8 mouse cellular contexts compared by ENCODE assay signal in the genomic region with DNA sequence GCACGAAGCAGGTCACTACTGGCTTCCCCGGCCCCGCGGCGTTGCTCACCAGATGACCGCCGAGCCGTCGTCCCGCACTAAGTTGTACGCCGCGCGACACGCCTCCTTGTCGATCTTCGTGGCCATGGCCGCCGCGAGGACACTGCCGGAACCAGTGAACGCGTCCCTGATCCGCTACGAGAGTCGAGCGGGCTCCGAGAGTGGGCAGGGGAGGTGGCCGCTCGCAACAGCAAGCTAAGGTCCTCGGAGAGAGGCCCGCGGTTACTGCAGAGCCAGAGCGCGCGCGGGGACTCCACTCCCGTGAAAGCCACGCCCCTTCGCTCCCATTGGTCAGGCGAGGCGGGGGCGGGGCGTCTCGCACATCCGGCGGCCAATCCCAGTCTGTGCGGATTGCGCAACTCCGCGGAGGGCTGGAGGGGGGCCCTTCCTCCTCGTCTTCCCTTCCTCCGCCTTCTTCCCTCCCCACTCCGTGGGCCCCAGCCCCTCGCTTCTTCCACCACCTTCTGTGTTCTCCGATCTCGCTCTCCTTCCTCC. TPM values are rescaled to one million over a fixed set of nuclear protein-coding genes. Genes with fewer than 3 reads are reported as not detected.
A peak's percentile ranks its signal among the peaks of the same experiment; 100 is the strongest.
DNase-seq lines count a peak whose midpoint lies in the region; ATAC-seq lines count a peak whose summit lies in the region.

A gene (minus strand): TSS at position 270 of the 534 bp plus-strand sequence.

- H3K4me2 ChIP-seq in forebrain, embryonic 11.5 days (ENCODE audit: low read depth, low read length, severe bottlenecking): peak within 1 kb of the TSS; percentile 89
- peak within 1 kb of the TSS; percentile 94 for H3K4me2 ChIP-seq in heart, embryonic 16.5 days (ENCODE audit: low read depth, low read length)
- peak within 1 kb of the TSS; percentile 91 for H3K4me2 ChIP-seq in liver, embryonic 15.5 days
- H3K4me2 ChIP-seq in neural tube, embryonic 12.5 days (replicated peaks): peak within 1 kb of the TSS; percentile 87

- H3K9ac ChIP-seq in forebrain, embryonic 11.5 days (ENCODE audit: low read length): peak within 1 kb of the TSS; percentile 63
- H3K9ac ChIP-seq in heart, embryonic 16.5 days (ENCODE audit: low read length): peak within 1 kb of the TSS; percentile 84
- H3K9ac ChIP-seq in liver, embryonic 15.5 days: peak within 1 kb of the TSS; percentile 69
- peak within 1 kb of the TSS; percentile 77 for H3K9ac ChIP-seq in neural tube, embryonic 12.5 days

- 0 out of 2 replicates have a peak within 1 kb of the TSS, but pooled peaks have one; percentile 15 for H3K27ac ChIP-seq in forebrain, embryonic 11.5 days (ENCODE audit: low read depth, low read length)
- H3K27ac ChIP-seq in heart, embryonic 16.5 days (ENCODE audit: low read length): peak within 1 kb of the TSS; percentile 66
- peak within 1 kb of the TSS; percentile 51 for H3K27ac ChIP-seq in liver, embryonic 15.5 days (replicated peaks)
- H3K27ac ChIP-seq in neural tube, embryonic 12.5 days: peak within 1 kb of the TSS; percentile 72; the same call in 1 of the 2 replicates

- peak; percentile 90 to 92 for DNase-seq in CD8-positive naive resting alpha-beta T cell, adult 2 months (ENCODE audit: low read depth in 2 of 2, low spot score in 2 of 2)
- peak; percentile 95 for DNase-seq in c-Kit-positive CD71-negative TER-119-negative erythroid progenitor cells, embryonic 14.5 days (ENCODE audit: low read depth)
- DNase-seq in forebrain, embryonic 11.5 days (ENCODE audit: low spot score): peak; percentile 98
- peak; percentile 97 to 99 for DNase-seq in kidney, postnatal 36 days
- peak; percentile 82 for DNase-seq in telencephalon, adult 2 months (ENCODE audit: low read depth, low spot score)

- under 1% methylated on average over 57 of the region's 57 CpGs for WGBS in forebrain, embryonic 11.5 days
- under 1% methylated on average over 57 of the region's 57 CpGs for WGBS in heart, embryonic 16.5 days
- under 1% methylated on average over 57 of the region's 57 CpGs for WGBS in liver, embryonic 15.5 days (ENCODE audit: insufficient replicate concordance)
- WGBS in neural tube, embryonic 12.5 days: under 1% methylated on average over 57 of the region's 57 CpGs

- H3K36me3 ChIP-seq in forebrain, embryonic 11.5 days (ENCODE audit: control insufficient read depth, insufficient read depth, low read length): no peaks in the 10 kb centered on the region
- H3K36me3 ChIP-seq in heart, embryonic 16.5 days (ENCODE audit: control insufficient read depth, insufficient read depth): no peaks in the 10 kb centered on the region
- H3K36me3 ChIP-seq in liver, embryonic 15.5 days (replicated peaks): no peaks in the 10 kb centered on the region
- no peaks in the 10 kb centered on the region for H3K36me3 ChIP-seq in neural tube, embryonic 12.5 days

- peak; percentile 92 for ATAC-seq in forebrain, embryonic 11.5 days (replicated peaks; ENCODE audit: low FRiP score)
- peak; percentile 97 for ATAC-seq in heart, embryonic 16.5 days (replicated peaks; ENCODE audit: extremely low read depth, insufficient read depth, low FRiP score)
- ATAC-seq in liver, embryonic 15.5 days (ENCODE audit: insufficient read depth): peak; percentile 84
- ATAC-seq in neural tube, embryonic 12.5 days (ENCODE audit: low FRiP score, low read depth): peak; percentile 92

- no peaks in the 10 kb centered on the region for H3K9me3 ChIP-seq in forebrain, embryonic 11.5 days (ENCODE audit: control insufficient read depth, low read length)
- no peaks in the 10 kb centered on the region for H3K9me3 ChIP-seq in heart, embryonic 16.5 days (replicated peaks; ENCODE audit: control insufficient read depth, low read length)
- no peaks in the 10 kb centered on the region for H3K9me3 ChIP-seq in liver, embryonic 15.5 days (replicated peaks)
- H3K9me3 ChIP-seq in neural tube, embryonic 12.5 days: no peaks in the 10 kb centered on the region

- no peaks in the 10 kb centered on the region; the same call in 1 of the 2 replicates for H3K27me3 ChIP-seq in forebrain, embryonic 11.5 days (ENCODE audit: control insufficient read depth, insufficient read depth, low read length)
- H3K27me3 ChIP-seq in heart, embryonic 16.5 days (ENCODE audit: control insufficient read depth, insufficient read depth, low read length): no peaks in the 10 kb centered on the region
- H3K27me3 ChIP-seq in liver, embryonic 15.5 days: peaks cover 44% of the 10 kb centered on the region
- H3K27me3 ChIP-seq in neural tube, embryonic 12.5 days (replicated peaks): no peaks in the 10 kb centered on the region

- peaks cover 9% of the 10 kb centered on the region for H3K4me1 ChIP-seq in forebrain, embryonic 11.5 days (replicated peaks; ENCODE audit: control insufficient read depth, insufficient read depth, low read length)
- H3K4me1 ChIP-seq in heart, embryonic 16.5 days (ENCODE audit: control insufficient read depth, insufficient read depth, low read length): peaks cover 18% of the 10 kb centered on the region
- H3K4me1 ChIP-seq in liver, embryonic 15.5 days (replicated peaks): peaks cover 48% of the 10 kb centered on the region
- H3K4me1 ChIP-seq in neural tube, embryonic 12.5 days: peaks cover 51% of the 10 kb centered on the region

- peak within 1 kb of the TSS; percentile 52 for H3K4me3 ChIP-seq in forebrain, embryonic 11.5 days (ENCODE audit: low read depth, low read length)
- H3K4me3 ChIP-seq in heart, embryonic 16.5 days (ENCODE audit: low read length): peak within 1 kb of the TSS; percentile 73
- H3K4me3 ChIP-seq in liver, embryonic 15.5 days (replicated peaks): peak within 1 kb of the TSS; percentile 66
- peak within 1 kb of the TSS; percentile 67 for H3K4me3 ChIP-seq in neural tube, embryonic 12.5 days

RNA-seq across cellular contexts. Expression of the gene that starts here (rescaled TPM):
- polyA plus RNA-seq in forebrain, embryonic 11.5 days (2014; fragmentation: Nextera tagmentation; extraction: Ambion mirVana): 167 and 251 TPM in 2 replicates
- 34.3 and 56.1 TPM in 2 replicates for polyA plus RNA-seq in heart, embryonic 16.5 days (2015; fragmentation: Nextera tagmentation; extraction: Ambion mirVana)
- 31.9 and 33.3 TPM in 2 replicates for polyA plus RNA-seq in liver, embryonic 15.5 days (2015; fragmentation: Nextera tagmentation; extraction: Ambion mirVana)
- 219 and 263 TPM in 2 replicates for polyA plus RNA-seq in neural tube, embryonic 12.5 days (2016; fragmentation: Nextera tagmentation; extraction: Ambion mirVana)

Comparison
In these comparisons a context has a peak if more than half of its experiments do, and no peak if none do; other contexts are left out.
1. Peak in every context shown above with its lines: DNase-seq, ATAC-seq, H3K4me3 ChIP-seq and H3K27ac ChIP-seq.
2. H3K27ac ChIP-seq: peak in every context shown above with its lines; median percentile 72 in neural tube, embryonic 12.5 days; 66 in heart, embryonic 16.5 days; 51 in liver, embryonic 15.5 days; 15 in forebrain, embryonic 11.5 days.